Mouse (Mus musculus): Measurements from ENCODE around the gene Oat. TPM values are rescaled to one million over a fixed set of nuclear protein-coding genes. Genes with fewer than 3 reads are reported as not detected.

Gene Oat
- polyA plus RNA-seq, 1 experiment from 2014 or later: 222 TPM

GRCm38 (mm10) chr7:132559138-132559766, 16.9 kb downstream of the Oat start:
- H3K4me3 ChIP-seq (ENCODE audit: low read length): no peak overlapping the region
- peaks cover 60% of the 10 kb centered on the region for H3K36me3 ChIP-seq (ENCODE audit: control insufficient read depth, insufficient read depth)
- no peaks in the 10 kb centered on the region for H3K9me3 ChIP-seq (replicated peaks; ENCODE audit: control insufficient read depth, low read length)
- H3K4me2 ChIP-seq (ENCODE audit: low read depth, low read length): no peak overlapping the region
- H3K4me1 ChIP-seq (ENCODE audit: control insufficient read depth, insufficient read depth, low read length): no peaks in the 10 kb centered on the region
- WGBS: 52% methylated on average over 3 of the region's 3 CpGs
- H3K9ac ChIP-seq (ENCODE audit: low read length): no peak overlapping the region
- H3K27me3 ChIP-seq (ENCODE audit: control insufficient read depth, insufficient read depth, low read length): no peaks in the 10 kb centered on the region
- no peak overlapping the region for H3K27ac ChIP-seq (ENCODE audit: low read length)
- no peak for ATAC-seq (replicated peaks; ENCODE audit: extremely low read depth, insufficient read depth, low FRiP score)

DNA sequence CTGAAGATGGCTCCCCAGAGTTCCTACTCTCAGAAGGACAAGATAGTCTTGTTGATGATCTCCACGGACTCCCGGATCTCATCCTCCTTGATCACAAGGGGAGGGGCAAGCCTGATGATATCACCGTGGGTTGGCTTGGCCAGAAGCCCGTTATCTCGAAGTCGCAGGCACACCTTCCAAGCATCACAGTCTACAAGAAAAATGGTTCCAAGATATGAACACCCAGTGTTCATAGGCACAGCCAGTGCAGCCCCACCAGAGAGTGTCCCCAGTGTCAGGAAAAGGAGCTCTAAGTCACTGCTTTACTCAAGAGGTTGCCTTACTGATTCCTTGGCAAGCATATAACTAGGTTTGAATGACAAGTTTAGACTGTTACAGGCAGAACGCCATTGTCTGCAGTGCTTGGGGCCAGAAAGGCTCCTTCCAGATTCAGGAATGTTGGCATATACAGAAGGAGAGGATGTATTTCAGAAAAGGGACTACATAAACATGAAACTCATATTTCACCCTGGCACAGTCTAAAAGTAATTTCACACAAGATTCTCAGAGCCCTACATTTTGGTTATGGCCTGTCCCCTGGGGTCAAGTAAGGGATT, 18.0 kb downstream of the Oat start:
- H3K4me1 ChIP-seq (ENCODE audit: control insufficient read depth, insufficient read depth, low read length): no peaks in the 10 kb centered on the region
- H3K9me3 ChIP-seq (replicated peaks; ENCODE audit: control insufficient read depth, low read length): no peaks in the 10 kb centered on the region
- H3K4me2 ChIP-seq (ENCODE audit: low read depth, low read length): no peak overlapping the region
- no peak for ATAC-seq (replicated peaks; ENCODE audit: extremely low read depth, insufficient read depth, low FRiP score)
- no peak overlapping the region for H3K4me3 ChIP-seq (ENCODE audit: low read length)
- peaks cover 51% of the 10 kb centered on the region for H3K36me3 ChIP-seq (ENCODE audit: control insufficient read depth, insufficient read depth)
- H3K9ac ChIP-seq (ENCODE audit: low read length): no peak overlapping the region
- no peaks in the 10 kb centered on the region for H3K27me3 ChIP-seq (ENCODE audit: control insufficient read depth, insufficient read depth, low read length)
- H3K27ac ChIP-seq (ENCODE audit: low read length): no peak overlapping the region
- WGBS: 70% methylated on average over 7 of the region's 7 CpGs

GRCm38 (mm10) chr7:132556575-132556974, 19.6 kb downstream of the Oat start:
- ATAC-seq (replicated peaks; ENCODE audit: extremely low read depth, insufficient read depth, low FRiP score): no peak
- no peaks in the 10 kb centered on the region for H3K27me3 ChIP-seq (ENCODE audit: control insufficient read depth, insufficient read depth, low read length)
- no peaks in the 10 kb centered on the region for H3K4me1 ChIP-seq (ENCODE audit: control insufficient read depth, insufficient read depth, low read length)
- no peak overlapping the region for H3K9ac ChIP-seq (ENCODE audit: low read length)
- no peak overlapping the region for H3K4me2 ChIP-seq (ENCODE audit: low read depth, low read length)
- peaks cover 36% of the 10 kb centered on the region for H3K36me3 ChIP-seq (ENCODE audit: control insufficient read depth, insufficient read depth)
- H3K9me3 ChIP-seq (replicated peaks; ENCODE audit: control insufficient read depth, low read length): no peaks in the 10 kb centered on the region
- no peak overlapping the region for H3K4me3 ChIP-seq (ENCODE audit: low read length)
- whole genome bisulfite sequencing: 85% methylated on average over 5 of the region's 5 CpGs
- H3K27ac ChIP-seq (ENCODE audit: low read length): no peak overlapping the region

DNA sequence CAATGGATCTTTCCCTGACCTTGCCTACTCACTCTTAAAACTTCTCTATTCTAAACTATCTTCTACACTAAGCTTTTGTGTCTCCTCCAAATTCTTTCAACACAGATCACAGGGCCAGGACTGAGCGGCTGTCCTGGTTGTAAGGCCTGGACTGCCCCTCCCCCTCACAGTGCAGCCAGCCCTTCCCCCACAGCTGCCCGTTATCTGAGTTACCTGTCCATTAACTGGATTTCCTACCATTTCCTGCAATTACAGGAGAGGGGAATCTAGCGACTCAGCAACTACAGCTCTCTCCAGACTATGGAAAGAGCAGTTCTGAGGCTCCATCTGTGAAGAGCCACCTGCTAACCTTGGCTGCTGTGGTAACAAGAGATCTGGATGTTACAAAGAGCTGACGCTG, 20.3 kb downstream of the Oat start:
- H3K4me1 ChIP-seq (ENCODE audit: control insufficient read depth, insufficient read depth, low read length): 0 out of 2 replicates have a peak, but pooled peaks cover 2% of the 10 kb centered on the region
- ATAC-seq (replicated peaks; ENCODE audit: extremely low read depth, insufficient read depth, low FRiP score): no peak
- no peak overlapping the region for H3K4me2 ChIP-seq (ENCODE audit: low read depth, low read length)
- H3K4me3 ChIP-seq (ENCODE audit: low read length): no peak overlapping the region
- 33% methylated on average over 4 of the region's 4 CpGs for WGBS
- no peak overlapping the region for H3K27ac ChIP-seq (ENCODE audit: low read length)
- peaks cover 29% of the 10 kb centered on the region for H3K36me3 ChIP-seq (ENCODE audit: control insufficient read depth, insufficient read depth)
- no peaks in the 10 kb centered on the region for H3K9me3 ChIP-seq (replicated peaks; ENCODE audit: control insufficient read depth, low read length)
- no peaks in the 10 kb centered on the region for H3K27me3 ChIP-seq (ENCODE audit: control insufficient read depth, insufficient read depth, low read length)
- H3K9ac ChIP-seq (ENCODE audit: low read length): no peak overlapping the region

- no peaks in the 10 kb centered on the region for H3K27me3 ChIP-seq (ENCODE audit: control insufficient read depth, insufficient read depth, low read length)
- no peak overlapping the region for H3K4me3 ChIP-seq (ENCODE audit: low read length)
- H3K9ac ChIP-seq (ENCODE audit: low read length): no peak overlapping the region
- H3K4me1 ChIP-seq (ENCODE audit: control insufficient read depth, insufficient read depth, low read length): 0 out of 2 replicates have a peak, but pooled peaks cover 2% of the 10 kb centered on the region
- WGBS: 46% methylated on average over 2 of the region's 2 CpGs
- no peak for ATAC-seq (replicated peaks; ENCODE audit: extremely low read depth, insufficient read depth, low FRiP score)
- H3K9me3 ChIP-seq (replicated peaks; ENCODE audit: control insufficient read depth, low read length): no peaks in the 10 kb centered on the region
- peaks cover 17% of the 10 kb centered on the region for H3K36me3 ChIP-seq (ENCODE audit: control insufficient read depth, insufficient read depth)
- H3K27ac ChIP-seq (ENCODE audit: low read length): no peak overlapping the region
- no peak overlapping the region for H3K4me2 ChIP-seq (ENCODE audit: low read depth, low read length)
These were observed 22.1 kb downstream of the Oat start for GRCm38 (mm10) chr7:132554091-132554490.

GRCm38 (mm10) chr7:132551351-132552126, 24.7 kb downstream of the Oat start:
- 0 out of 2 replicates have a peak, but pooled peaks cover 2% of the 10 kb centered on the region for H3K4me1 ChIP-seq (ENCODE audit: control insufficient read depth, insufficient read depth, low read length)
- 1% methylated on average over 27 of the region's 27 CpGs for WGBS
- peak overlapping the region; percentile 65 for H3K4me3 ChIP-seq (ENCODE audit: low read length)
- peak overlapping the region; percentile 50; the same call in 1 of the 2 replicates for H3K27ac ChIP-seq (ENCODE audit: low read length)
- ATAC-seq (replicated peaks; ENCODE audit: extremely low read depth, insufficient read depth, low FRiP score): peak; percentile 95
- no peaks in the 10 kb centered on the region for H3K27me3 ChIP-seq (ENCODE audit: control insufficient read depth, insufficient read depth, low read length)
- no peaks in the 10 kb centered on the region for H3K9me3 ChIP-seq (replicated peaks; ENCODE audit: control insufficient read depth, low read length)
- H3K36me3 ChIP-seq (ENCODE audit: control insufficient read depth, insufficient read depth): no peaks in the 10 kb centered on the region
- H3K4me2 ChIP-seq (ENCODE audit: low read depth, low read length): peak overlapping the region; percentile 96
- peak overlapping the region; percentile 78 for H3K9ac ChIP-seq (ENCODE audit: low read length)

DNA sequence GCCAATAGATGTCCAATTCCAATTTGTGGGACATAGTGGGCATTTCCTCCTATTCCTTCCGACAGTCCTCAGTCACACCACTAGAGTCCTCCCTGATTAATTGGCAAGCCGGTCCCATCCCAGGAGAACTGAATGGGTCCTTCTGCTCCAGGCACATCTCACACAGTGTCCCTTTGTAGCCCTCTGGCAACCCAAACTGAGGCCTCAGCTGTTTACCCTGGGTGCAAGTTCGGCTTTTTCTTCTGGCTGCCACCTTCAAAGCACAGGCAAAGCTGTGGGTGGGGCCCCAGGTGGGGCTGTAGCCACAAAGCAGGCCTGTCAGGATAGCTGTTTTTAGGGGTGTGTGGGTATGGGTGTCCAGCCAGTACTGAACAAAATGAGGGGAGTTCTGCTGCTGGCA, 29.1 kb downstream of the Oat start:
- WGBS: 63% methylated on average over 3 of the region's 3 CpGs
- Histone ChIP-seq H3K9ac (ENCODE audit: low read length) (no peak overlapping the region), H3K36me3 (ENCODE audit: control insufficient read depth, insufficient read depth) (no peaks in the 10 kb centered on the region), H3K4me2 (ENCODE audit: low read depth, low read length) (no peak overlapping the region), H3K4me1 (ENCODE audit: control insufficient read depth, insufficient read depth, low read length) (0 out of 2 replicates have a peak, but pooled peaks cover 2% of the 10 kb centered on the region), H3K9me3 (replicated peaks; ENCODE audit: control insufficient read depth, low read length) (no peaks in the 10 kb centered on the region), H3K27me3 (ENCODE audit: control insufficient read depth, insufficient read depth, low read length) (peaks cover 2% of the 10 kb centered on the region; the same call in 1 of the 2 replicates), H3K27ac (ENCODE audit: low read length) (no peak overlapping the region), H3K4me3 (ENCODE audit: low read length) (no peak overlapping the region)
- no peak for ATAC-seq (replicated peaks; ENCODE audit: extremely low read depth, insufficient read depth, low FRiP score)

GRCm38 (mm10) chr7:132542427-132542826, 33.8 kb downstream of the Oat start:
- H3K4me2 ChIP-seq (ENCODE audit: low read depth, low read length): no peak overlapping the region
- H3K27ac ChIP-seq (ENCODE audit: low read length): no peak overlapping the region
- H3K4me3 ChIP-seq (ENCODE audit: low read length): no peak overlapping the region
- H3K9ac ChIP-seq (ENCODE audit: low read length): no peak overlapping the region
- no peaks in the 10 kb centered on the region for H3K4me1 ChIP-seq (ENCODE audit: control insufficient read depth, insufficient read depth, low read length)
- H3K36me3 ChIP-seq (ENCODE audit: control insufficient read depth, insufficient read depth): no peaks in the 10 kb centered on the region
- ATAC-seq (replicated peaks; ENCODE audit: extremely low read depth, insufficient read depth, low FRiP score): no peak
- peaks cover 2% of the 10 kb centered on the region; the same call in 1 of the 2 replicates for H3K27me3 ChIP-seq (ENCODE audit: control insufficient read depth, insufficient read depth, low read length)
- WGBS: 71% methylated on average over 4 of the region's 4 CpGs
- no peaks in the 10 kb centered on the region for H3K9me3 ChIP-seq (replicated peaks; ENCODE audit: control insufficient read depth, low read length)

- H3K27ac ChIP-seq (ENCODE audit: low read length): no peak overlapping the region
- H3K4me3 ChIP-seq (ENCODE audit: low read length): no peak overlapping the region
- no peaks in the 10 kb centered on the region for H3K4me1 ChIP-seq (ENCODE audit: control insufficient read depth, insufficient read depth, low read length)
- H3K9ac ChIP-seq (ENCODE audit: low read length): no peak overlapping the region
- H3K9me3 ChIP-seq (replicated peaks; ENCODE audit: control insufficient read depth, low read length): no peaks in the 10 kb centered on the region
- H3K36me3 ChIP-seq (ENCODE audit: control insufficient read depth, insufficient read depth): no peaks in the 10 kb centered on the region
- ATAC-seq (replicated peaks; ENCODE audit: extremely low read depth, insufficient read depth, low FRiP score): no peak
- WGBS: 65% methylated on average over 3 of the region's 3 CpGs
- no peak overlapping the region for H3K4me2 ChIP-seq (ENCODE audit: low read depth, low read length)
- peaks cover 2% of the 10 kb centered on the region; the same call in 1 of the 2 replicates for H3K27me3 ChIP-seq (ENCODE audit: control insufficient read depth, insufficient read depth, low read length)
These were observed 34.6 kb downstream of the Oat start for GRCm38 (mm10) chr7:132541566-132541965.

Data from heart, embryonic 16.5 days (tissue).